Mouse (Mus musculus) left cerebral cortex, postnatal 25 days (tissue): ENCODE measurements around the gene Dock9. TPM values are rescaled to one million over a fixed set of nuclear protein-coding genes. Genes with fewer than 3 reads are reported as not detected.
A peak's percentile ranks its signal among the peaks of the same experiment; 100 is the strongest.

Source experiments
- DNase-seq, 2 experiments: peaks; one replicate each; pipeline ENCODE4 v3.0.0; 2022; ENCODE audit warnings: low spot score in 2 of 2, mixed read lengths in 1 of 2
- intact Hi-C: fragments of 180-260 bp; cut with DNase I; formaldehyde crosslinking; loops from one replicate; pipeline ENCODE4 v1.15.1; 2025
- total RNA-seq, 2 experiments: library from RNA; stranded (reverse); gene quantifications; 2 replicates each; pipeline ENCODE4 v1.2.3; 2021

Gene Dock9
- total RNA-seq, 2 experiments from 2014 or later, result 91.3 to 92.3 TPM

DNA sequence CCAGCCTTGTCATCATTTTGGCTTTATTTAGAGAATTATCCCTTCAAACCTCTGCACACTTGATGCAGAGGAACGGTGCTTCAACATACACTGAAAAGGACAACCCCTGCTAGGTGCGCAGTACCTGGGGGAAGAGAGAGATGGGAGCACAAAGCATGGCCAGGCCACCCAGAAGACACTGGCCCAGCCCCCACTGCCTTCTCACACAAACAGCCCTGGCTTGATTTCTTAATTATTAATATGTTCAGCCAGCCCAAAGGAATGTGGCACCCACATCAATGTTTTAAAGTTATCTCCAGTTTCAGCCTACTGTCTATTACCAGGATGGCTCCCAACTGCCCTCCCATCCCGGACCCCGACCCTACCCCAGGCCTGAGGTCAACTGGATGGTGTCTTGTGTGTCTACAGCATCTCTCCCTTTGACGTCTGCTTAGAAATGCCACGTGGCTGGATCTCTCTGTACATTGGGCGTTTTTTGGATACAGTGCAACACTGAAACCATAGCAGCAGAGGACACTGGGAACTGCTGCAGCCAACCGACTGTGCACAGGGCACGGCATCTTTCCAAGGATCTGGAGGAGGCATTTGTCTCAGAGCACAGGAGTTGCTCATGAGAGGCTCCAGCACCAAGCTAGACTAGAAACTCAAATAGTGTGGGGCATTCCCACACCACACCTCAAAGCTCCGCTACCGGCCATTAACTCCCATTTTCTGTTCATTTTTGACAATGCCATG lies 120.9 kb downstream of the Dock9 start:
- DNase-seq, result peak in 1 of 2 experiments; percentile 77
- intact Hi-C loops, result loop anchor here (5.0 kb wide), 1 partner anchor 61 kb away; no protein-coding TSS in a partner anchor

DNA sequence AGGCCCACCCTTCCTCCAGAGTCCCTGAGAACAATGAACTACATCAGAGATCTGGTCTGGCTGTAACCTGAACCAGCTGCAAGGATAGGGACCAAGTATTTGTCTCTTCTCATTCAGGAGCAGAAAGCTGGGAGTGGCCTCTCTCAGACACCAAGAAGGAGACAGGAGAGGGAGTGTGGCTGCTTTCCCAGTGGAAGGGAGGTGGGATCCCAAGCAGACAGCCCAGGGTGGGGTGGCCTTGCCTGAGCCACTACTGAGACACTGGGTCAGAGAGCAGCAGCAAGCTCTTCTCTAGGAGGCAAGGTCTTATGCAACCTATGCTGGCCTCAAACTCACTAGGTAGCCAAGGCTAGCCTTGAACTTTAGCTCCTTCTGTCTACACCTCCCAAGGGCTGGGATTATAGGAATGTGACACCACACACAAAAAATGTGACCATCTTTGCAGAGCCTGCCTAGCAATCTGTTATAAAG lies 121.5 kb downstream of the Dock9 start:
- intact Hi-C loops, result loop anchor here (5.0 kb wide), 1 partner anchor 61 kb away; no protein-coding TSS in a partner anchor
- no peak for DNase-seq

DNA sequence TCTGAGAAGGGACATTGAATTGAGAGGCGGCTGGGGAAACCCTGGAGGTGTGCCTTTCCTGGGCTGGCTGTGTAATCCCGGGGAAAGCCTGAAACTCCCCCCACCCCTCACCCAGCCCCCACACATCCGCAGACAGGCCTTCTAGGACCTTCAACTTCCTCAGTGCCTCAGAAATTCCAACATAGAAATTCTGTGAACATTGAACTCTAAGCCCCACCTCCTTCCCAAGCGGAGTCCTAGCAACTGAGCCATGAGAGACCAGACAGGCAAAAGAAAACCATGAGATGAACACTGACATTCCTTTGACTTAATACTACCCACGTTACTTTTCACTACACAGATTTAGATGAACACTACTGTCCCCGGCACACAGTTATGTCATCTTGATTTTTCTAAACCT lies 122.1 kb downstream of the Dock9 start:
- intact Hi-C loops, result loop anchor here (5.0 kb wide), 1 partner anchor 62 kb away; no protein-coding TSS in a partner anchor
- no peak for DNase-seq

DNA sequence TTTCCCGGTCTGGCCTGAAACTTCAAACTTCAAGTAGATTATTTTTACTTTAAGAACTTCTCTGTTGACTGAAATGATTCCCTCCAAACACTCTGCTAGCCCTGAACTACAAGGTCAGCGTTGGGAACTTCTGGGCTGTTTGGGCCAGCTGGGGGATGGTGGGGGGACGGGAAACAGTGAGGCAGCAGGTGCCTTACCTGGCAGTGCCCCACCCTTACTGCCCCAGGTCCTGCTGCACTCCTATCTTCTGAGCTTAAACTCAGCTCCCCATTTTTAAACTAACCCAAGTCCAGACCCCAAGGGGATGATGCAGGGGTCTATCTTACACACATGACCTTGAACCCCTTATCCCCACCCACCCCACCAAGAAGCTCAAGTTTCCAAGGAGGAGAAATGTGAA lies 122.5 kb downstream of the Dock9 start:
- intact Hi-C loops, result loop anchor here (5.0 kb wide), 1 partner anchor 62 kb away; no protein-coding TSS in a partner anchor
- no peak for DNase-seq

DNA sequence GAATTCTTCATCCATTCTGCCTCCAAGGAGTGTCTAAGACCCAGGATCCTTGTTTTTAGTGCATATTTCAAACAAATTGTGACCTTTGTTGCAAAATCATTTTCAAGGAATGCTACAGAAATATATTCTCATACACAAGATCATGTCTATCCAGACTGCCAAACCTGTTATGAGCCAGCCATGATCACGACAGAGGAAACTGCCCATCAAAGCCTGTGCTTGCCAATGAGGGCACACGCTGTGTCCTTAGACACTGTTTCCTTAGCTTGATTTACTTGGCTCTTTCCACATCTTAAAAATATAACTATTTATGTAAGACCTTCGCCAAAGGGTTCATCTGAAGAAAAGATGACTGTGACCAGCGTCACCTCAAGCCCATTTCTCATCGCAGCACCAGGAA lies 127.6 kb downstream of the Dock9 start:
- intact Hi-C loops, result no loop called here

DNA sequence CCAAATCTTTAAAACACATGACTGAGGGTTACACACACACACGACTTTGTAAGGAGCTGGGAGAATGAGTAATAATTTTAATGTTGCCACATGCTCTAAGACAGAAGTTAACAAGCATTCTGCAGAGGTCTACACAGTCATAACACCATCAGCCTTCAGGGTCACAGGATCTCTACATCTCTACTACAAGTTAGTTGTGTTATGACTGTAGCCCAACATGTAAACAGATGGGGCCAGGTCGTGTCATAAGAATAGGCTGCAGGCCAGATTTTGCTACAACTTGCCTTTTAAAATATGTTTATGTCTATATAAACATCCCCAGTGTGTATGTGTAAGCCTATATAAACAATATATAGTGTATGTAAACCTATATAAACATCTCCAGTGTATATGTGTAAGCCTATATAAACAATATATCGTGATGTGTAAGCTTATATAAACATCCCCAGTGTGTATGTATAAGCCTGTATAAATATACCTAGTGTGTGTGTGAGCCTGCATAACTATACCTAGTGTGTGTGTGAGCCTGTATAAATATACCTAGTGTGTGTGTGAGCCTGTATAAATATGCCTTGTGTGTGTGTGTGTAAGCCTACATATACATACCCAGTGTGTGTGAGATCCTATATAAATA lies 130.9 kb downstream of the Dock9 start:
- DNase-seq, result no peak
- intact Hi-C loops, result no loop called here

More for the DNA sequence above, 127.6 kb downstream of the Dock9 start:
- DNase-seq, result no peak

DNA sequence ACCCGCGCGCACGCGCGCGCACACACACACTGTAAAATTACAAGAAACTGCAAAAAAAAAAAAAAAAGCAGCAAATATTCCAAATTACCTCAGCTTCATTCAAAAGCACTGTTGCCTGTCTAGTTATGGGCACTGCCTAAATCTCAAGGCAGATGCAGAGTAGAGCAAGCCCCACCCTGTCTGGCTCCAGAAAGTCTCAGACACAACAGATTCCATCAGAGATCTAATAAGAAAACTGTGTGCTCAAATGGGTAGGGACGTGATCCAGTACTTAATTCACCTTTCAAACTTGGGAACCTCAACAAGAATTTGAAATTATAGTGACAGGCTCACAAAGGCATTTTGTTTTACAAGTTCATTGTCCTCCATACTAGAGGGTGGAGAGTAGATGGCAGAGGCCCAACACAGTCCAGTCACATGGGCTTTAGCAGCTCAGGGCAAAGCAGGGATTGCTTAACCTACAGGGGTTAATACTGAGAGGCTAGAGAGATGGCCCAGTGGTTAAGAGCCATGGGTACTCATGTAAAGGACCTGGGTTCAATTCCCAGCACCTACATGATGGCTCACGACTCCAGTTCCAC lies 131.9 kb downstream of the Dock9 start:
- intact Hi-C loops, result no loop called here
- no peak for DNase-seq

DNA sequence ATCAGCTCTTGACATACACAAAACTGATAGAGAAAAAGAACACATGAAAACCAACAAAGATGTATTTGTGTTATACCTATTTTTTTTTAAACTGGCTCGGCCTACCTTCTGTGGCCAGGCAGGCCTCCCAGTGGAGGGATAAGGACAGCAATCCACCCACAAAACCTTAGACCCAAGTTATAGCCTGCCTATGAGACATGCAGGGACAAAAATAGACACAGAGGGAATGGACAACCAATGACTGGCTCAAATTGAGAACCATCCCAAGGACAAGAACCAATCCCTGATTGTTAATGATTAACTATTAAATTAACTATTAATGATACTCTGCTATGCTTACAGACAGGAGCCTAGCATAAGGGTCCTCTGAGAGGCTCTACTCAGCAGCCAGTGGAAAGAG lies 133.7 kb downstream of the Dock9 start:
- DNase-seq, result no peak
- intact Hi-C loops, result no loop called here

DNA sequence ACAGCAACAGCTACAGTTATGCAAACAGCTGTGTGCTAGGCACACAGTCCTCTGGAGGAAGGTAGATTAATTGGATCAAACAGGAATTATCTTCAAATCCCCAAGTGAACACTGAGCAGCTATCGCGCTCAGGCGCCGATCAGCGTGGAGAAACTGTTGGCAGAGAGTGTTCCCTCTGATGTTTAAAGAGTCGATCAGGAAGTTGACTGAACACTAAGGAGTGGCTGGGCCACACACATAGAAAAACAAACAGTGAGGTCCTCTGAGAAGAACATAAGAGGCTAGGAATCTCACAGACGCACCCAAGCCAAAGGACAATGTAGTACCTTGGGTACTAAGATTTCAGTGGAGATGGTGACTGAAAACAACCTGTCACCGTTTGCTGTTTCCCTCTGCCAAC lies 136.7 kb downstream of the Dock9 start:
- intact Hi-C loops, result no loop called here
- DNase-seq, result no peak

DNA sequence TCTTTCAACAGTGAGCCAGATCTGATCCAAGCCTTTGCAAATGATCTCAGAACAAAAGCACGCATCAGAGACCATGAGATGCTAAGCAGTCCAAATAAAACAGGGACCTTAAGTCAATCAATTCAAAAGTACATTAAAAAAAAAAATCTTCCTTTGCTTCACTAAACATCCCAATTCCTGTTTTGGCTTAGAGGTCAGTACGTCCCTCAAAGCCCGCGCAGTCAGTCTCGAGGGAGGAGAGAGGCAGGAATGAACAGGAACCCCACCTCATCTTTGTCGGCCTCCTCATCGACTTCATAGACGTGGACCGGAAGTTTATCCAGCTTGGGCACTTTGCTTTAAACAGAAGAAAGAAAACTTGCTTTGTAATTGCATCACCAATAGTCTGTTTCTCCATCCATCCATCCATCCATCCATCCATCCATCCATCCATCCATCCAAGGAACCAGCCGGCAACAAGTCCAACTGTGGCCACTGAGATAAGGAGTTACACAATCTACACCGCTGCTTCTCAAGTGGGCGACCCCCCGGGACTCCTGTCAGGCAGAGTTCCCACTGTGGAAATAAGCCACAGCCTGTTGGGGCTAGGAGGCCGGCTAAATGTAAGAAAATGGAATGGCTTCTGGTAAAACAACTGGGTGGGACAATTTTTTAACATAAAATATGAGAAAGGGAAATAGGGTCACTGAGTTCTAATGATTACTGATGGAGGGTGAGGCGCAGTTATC lies 137.3 kb downstream of the Dock9 start:
- no peak for DNase-seq
- intact Hi-C loops, result no loop called here

DNA sequence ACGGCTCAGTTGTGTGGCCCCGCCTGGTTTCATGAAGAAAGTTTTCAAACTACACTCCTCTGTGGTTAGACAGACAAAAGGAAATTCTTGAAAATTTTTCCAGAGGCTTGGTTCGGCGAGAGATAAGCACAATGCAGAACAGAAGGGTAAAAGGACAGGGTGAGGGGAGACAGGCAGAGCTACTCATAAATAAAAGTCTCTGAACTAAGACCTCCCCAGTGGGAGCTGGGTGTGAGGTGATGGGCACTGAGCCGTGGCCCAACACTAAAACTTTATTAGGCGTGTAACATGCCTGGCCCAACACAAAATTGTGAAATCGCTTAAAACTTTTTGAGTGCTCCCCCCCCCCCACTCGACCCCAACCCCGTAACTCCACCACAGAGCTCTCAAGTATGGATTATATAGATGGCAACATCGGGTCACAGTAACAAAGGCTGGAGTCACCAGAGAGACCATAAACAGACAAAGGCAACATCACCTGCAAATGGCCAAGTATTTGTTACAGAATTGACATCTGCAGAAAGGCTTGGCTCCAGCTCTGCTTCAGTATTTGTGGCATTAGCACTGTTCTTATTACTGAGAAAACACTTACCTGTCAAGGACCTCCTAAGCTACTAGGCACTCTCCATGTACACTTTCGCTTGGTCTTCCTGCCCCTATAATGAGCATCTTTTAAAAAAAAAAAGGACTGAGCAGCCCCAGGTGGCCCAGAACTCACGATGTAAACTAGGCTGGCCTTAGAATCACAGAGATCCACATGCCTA lies 138.4 kb downstream of the Dock9 start:
- intact Hi-C loops, result loop anchor here (5.0 kb wide), 1 partner anchor 38 kb away; no protein-coding TSS in a partner anchor
- DNase-seq, result no peak

DNA sequence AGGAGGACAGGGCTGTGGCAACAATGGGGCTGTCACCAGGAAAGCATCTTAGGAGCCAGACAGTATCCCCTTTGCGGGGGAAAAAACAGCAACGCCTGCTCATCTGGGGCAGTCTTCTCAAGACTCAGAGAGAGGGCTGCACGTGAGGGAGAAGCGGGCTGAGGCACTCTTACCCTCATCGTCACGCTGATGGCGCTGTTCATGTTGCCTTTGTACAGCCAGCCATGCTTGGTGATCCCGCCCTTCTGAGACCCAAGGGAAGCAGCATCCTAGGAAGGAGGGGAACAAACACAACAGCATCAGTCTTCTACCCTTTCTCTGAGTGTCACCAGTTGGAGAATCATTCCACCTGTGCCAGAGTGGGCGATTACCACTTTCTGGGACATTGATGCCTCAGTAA lies 139.1 kb downstream of the Dock9 start:
- no peak for DNase-seq

DNA sequence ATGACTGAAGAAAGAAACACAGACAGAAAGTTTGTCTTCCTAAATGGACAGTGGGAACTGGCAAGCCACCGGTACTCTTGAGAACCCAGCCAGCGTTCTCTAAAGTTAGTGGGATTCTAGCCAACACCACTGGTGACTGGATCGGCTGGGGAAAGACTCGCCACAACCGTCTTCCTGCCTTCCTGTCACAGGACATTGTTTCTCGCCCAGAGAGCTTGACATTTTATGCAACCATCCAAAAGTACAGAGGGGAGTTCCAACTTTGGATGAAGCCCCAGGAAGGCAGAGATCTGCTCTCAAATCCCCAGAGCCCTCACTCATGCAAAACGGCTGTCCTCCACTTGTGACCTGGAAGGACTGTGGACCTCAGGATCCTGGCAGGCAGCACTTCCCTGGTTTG lies 140.0 kb downstream of the Dock9 start:
- intact Hi-C loops, result loop anchor here (5.0 kb wide), 1 partner anchor 40 kb away; no protein-coding TSS in a partner anchor

More for the DNA sequence above, 139.1 kb downstream of the Dock9 start:
- intact Hi-C loops, result loop anchor here (5.0 kb wide), 1 partner anchor 39 kb away; no protein-coding TSS in a partner anchor

DNA sequence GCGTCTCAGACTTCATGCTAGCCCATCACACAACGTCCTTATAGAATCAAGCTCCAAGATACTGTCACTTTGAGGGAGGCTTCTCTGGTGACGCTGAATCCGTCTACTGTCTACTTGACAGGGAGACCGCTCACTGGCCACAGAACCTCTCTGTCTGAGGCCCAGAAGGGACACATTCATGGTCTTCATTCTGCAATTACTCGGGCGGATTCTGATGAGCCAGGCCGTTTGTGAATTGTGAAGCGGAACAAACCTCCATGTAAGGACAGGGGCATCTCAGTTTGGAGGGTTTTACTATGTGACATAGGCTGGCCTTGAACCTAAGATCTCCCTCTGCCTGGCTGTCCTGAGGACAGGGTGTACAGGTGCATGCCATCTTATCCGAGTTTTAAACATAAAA lies 140.7 kb downstream of the Dock9 start:
- no peak for DNase-seq
- intact Hi-C loops, result loop anchor here (5.0 kb wide), 1 partner anchor 40 kb away; no protein-coding TSS in a partner anchor

More for the DNA sequence above, 140.0 kb downstream of the Dock9 start:
- no peak for DNase-seq

DNA sequence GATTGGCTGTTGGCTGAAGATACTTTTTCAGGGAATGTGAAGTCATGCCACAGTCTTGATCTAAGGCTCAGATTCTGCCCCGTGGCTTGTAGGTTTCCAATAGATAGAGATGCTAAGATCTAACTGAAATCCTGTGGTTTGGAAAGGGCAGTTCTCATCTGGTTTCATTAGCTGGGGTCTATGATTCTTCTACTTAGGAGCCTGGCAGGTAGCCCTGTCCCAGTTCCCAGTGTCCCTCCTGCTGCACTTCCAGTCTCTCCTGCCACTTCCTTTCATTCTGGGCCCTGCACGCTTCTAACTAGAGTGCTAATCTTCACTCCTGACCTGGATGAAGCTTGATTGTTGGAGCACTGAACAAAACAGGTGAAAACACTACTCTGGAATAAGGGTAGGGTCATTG lies 142.7 kb downstream of the Dock9 start:
- intact Hi-C loops, result loop anchor here (5.0 kb wide), 1 partner anchor 42 kb away; no protein-coding TSS in a partner anchor
- DNase-seq, result no peak

DNA sequence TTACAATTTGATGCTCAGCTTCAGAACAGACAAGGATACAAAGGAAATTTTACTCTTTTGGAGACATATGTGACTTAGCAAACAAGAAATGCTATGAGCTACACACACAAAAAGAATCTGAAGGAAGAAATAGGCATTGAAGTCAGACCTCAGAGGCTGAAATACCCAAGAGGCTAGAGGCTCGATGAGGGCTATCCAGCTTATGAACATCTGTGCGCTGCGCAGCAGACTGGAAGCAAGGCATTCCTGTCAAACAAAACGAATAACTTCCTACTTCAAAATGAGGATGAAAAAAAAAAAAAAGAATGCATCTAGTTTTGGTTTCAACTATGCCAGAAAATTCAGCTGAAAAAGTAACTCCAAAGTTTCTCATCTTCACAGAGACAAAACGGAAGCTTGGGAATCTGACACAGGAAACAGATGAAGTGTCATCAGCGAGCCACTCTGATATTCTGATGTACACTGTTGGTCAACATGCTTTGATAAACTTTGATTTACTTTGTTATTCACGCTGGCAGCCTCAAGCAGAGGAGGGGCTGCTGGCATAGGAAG lies 143.1 kb downstream of the Dock9 start:
- DNase-seq, result no peak
- intact Hi-C loops, result no loop called here

DNA sequence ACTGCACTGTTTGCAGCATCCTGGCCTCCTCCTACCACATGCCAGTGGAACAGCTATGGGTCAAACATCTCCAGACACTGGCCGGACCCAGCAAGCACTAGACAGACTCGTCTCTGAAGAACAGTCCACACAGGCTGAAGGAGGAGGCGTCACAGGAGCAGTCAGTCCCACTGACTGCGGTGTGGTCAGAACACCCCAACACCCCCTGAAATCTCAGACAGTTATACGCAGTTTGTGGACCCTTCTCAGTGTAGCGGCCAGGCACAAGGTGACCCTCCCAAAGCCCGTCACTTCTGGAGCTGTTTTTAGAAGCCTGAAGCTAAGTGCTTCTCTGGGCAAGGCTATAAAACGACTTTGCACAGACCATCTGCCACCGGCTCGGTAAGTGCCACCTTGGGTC lies 143.9 kb downstream of the Dock9 start:
- DNase-seq, result no peak

DNA sequence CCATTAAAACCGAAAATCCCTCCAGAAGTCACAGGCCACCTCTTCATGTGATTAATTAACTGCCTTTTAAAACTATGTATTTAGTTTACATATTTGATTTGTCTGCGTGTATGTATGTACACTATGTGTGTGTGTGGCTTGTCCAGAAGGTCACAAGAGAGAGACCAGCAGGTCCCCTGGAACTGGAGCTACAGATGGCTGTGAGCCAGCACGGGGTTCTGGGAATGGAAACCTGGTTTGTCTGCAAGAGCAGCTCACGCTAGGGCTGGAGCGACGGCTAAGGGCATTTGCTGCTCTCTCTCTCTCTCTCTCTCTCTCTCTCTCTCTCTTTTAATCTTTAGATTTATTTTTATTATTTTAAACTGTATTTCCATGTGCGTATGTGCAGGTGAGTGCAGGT lies 144.4 kb downstream of the Dock9 start:
- intact Hi-C loops, result no loop called here
- no peak for DNase-seq

More for the DNA sequence above, 143.9 kb downstream of the Dock9 start:
- intact Hi-C loops, result no loop called here
